ENCODE assay signal across 9 mouse cellular contexts in the genomic region with DNA sequence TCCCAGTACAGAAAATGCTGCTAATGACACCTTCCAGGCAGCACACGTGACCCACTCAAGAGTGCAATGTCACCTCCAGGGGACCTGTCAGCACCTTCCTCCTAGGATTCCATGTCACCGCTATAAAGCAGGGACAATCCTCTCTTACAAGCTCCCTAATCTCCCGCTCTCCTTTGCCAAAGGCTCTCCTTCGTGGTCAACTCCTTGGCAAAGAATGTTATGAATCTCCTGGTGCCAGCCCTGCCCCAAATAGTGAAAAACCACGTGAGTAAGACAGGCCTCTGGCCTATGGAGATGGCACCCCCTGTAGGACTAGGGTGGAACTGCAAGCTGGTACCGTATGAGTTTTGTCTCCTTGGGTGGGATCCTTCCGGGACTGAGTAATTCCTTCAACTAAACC. TPM values are rescaled to one million over a fixed set of nuclear protein-coding genes. Genes with fewer than 3 reads are reported as not detected.
DNase-seq lines count a peak whose midpoint lies in the region; ATAC-seq and TF ChIP-seq lines count a peak whose summit lies in the region.
"Had no signal": no experiment of that assay in that cellular context is flagged by ENCODE, and none has a peak within 500 bp of the region (broad histone marks: within the 10 kb centered on the region; RNA-seq: fewer than 3 reads in every experiment).

No protein-coding gene starts in this region.

- no peaks in the 10 kb centered on the region for H3K36me3 ChIP-seq in intestine, embryonic 14.5 days (ENCODE audit: control insufficient read depth, insufficient read depth, low read length)
- no peaks in the 10 kb centered on the region for H3K36me3 ChIP-seq in intestine, embryonic 15.5 days
- H3K36me3 ChIP-seq in ES-Bruce4 (ENCODE audit: control insufficient read depth, insufficient read depth, low read length, poor library complexity, severe bottlenecking), result no peaks in the 10 kb centered on the region

- no peak for TF ChIP-seq EP300 in ES-Bruce4 (IDR thresholded peaks at IDR 0.05; ENCODE audit: insufficient read depth, low read depth, low read length)

- peak; percentile 70 for TF ChIP-seq CTCF in ES-Bruce4 (IDR thresholded peaks at IDR 0.05; ENCODE audit: low read depth, low read length)

- WGBS in intestine, embryonic 14.5 days, result 64% methylated on average over 7 of the region's 7 CpGs
- WGBS in intestine, embryonic 15.5 days, result 56% methylated on average over 7 of the region's 7 CpGs

- DNase-seq in intestine, embryonic 14.5 days (ENCODE audit: low spot score), result peak; percentile 53
- DNase-seq in kidney, postnatal 10 days, result peak; percentile 45
- DNase-seq in testis, postnatal 10 days (ENCODE audit: low spot score), result peak; percentile 78
- no peak for DNase-seq in layer of hippocampus, postnatal 10 days (ENCODE audit: low spot score in 2 of 2)

- H3K4me3 ChIP-seq in intestine, embryonic 14.5 days (ENCODE audit: low read depth, low read length), result no peak overlapping the region
- H3K4me3 ChIP-seq in intestine, embryonic 15.5 days (replicated peaks), result no peak overlapping the region
- no peak overlapping the region for H3K4me3 ChIP-seq in ES-Bruce4 (ENCODE audit: low read depth, low read length)

- no peak for TF ChIP-seq POLR2A in ES-Bruce4 (IDR thresholded peaks at IDR 0.05; ENCODE audit: insufficient read depth, low read length)

- no peaks in the 10 kb centered on the region for H3K4me1 ChIP-seq in intestine, embryonic 14.5 days (replicated peaks; ENCODE audit: control insufficient read depth, insufficient read depth, low read length)
- H3K4me1 ChIP-seq in intestine, embryonic 15.5 days (replicated peaks), result no peaks in the 10 kb centered on the region
- no peaks in the 10 kb centered on the region for H3K4me1 ChIP-seq in ES-Bruce4 (ENCODE audit: control insufficient read depth, insufficient read depth, low read length)

- no peak overlapping the region for H3K4me2 ChIP-seq in intestine, embryonic 14.5 days (ENCODE audit: low read length)
- no peak overlapping the region for H3K4me2 ChIP-seq in intestine, embryonic 15.5 days (replicated peaks)

- no peaks in the 10 kb centered on the region for H3K9me3 ChIP-seq in intestine, embryonic 14.5 days (ENCODE audit: control insufficient read depth, low read length)
- no peaks in the 10 kb centered on the region for H3K9me3 ChIP-seq in intestine, embryonic 15.5 days
- H3K9me3 ChIP-seq in ES-Bruce4 (replicated peaks; ENCODE audit: control insufficient read depth, insufficient read depth, low read length, poor library complexity, severe bottlenecking), result no peaks in the 10 kb centered on the region

- no peaks in the 10 kb centered on the region for H3K27me3 ChIP-seq in intestine, embryonic 14.5 days (replicated peaks; ENCODE audit: control insufficient read depth, insufficient read depth, low read length)
- H3K27me3 ChIP-seq in intestine, embryonic 15.5 days (replicated peaks), result no peaks in the 10 kb centered on the region
- H3K27me3 ChIP-seq in ES-Bruce4 (ENCODE audit: control insufficient read depth, insufficient read depth, low read length, poor library complexity, severe bottlenecking), result no peaks in the 10 kb centered on the region

- ATAC-seq in intestine, embryonic 14.5 days (replicated peaks; ENCODE audit: low FRiP score, low TSS enrichment, low read depth), result no peak
- no peak for ATAC-seq in intestine, embryonic 15.5 days
- ATAC-seq in common myeloid progenitor, adult 5-6 weeks (replicated peaks; ENCODE audit: low read depth, poor library complexity, severe bottlenecking), result peak; percentile 77
- ATAC-seq in frontal cortex, adult (ENCODE audit: low TSS enrichment), result no peak

- no peak overlapping the region for H3K9ac ChIP-seq in intestine, embryonic 14.5 days (ENCODE audit: low read length)
- H3K9ac ChIP-seq in intestine, embryonic 15.5 days, result no peak overlapping the region
- H3K9ac ChIP-seq in ES-Bruce4 (ENCODE audit: low read depth, poor library complexity, severe bottlenecking), result no peak overlapping the region

- H3K27ac ChIP-seq in intestine, embryonic 14.5 days (ENCODE audit: low read depth), result no peak overlapping the region
- H3K27ac ChIP-seq in intestine, embryonic 15.5 days, result no peak overlapping the region
- no peak overlapping the region for H3K27ac ChIP-seq in ES-Bruce4 (ENCODE audit: insufficient read depth, low read length)

RNA-seq across cellular contexts. Expression of gene Bpifb1, which starts 16.3 kb away (rescaled TPM):
- polyA plus RNA-seq in intestine, embryonic 14.5 days (2014; fragmentation: Nextera tagmentation; extraction: Ambion mirVana), result not detected in 2 replicates
- 0.25 and 8.3 TPM in 2 replicates for polyA plus RNA-seq in intestine, embryonic 15.5 days (2015; fragmentation: Nextera tagmentation; extraction: Ambion mirVana)
- not detected in 2 replicates for polyA plus RNA-seq in ES-Bruce4 (2011; ENCODE audit: insufficient read depth, insufficient read length, low read depth, missing spikeins)
- total RNA-seq in common myeloid progenitor, adult 5-6 weeks (2017), result not detected in 2 replicates
- under 1 TPM; 0.30 to 0.54 TPM for total RNA-seq in layer of hippocampus, postnatal 10 days (2021)
- polyA plus RNA-seq: large intestine, adult 2 months had no signal

RNA-seq across cellular contexts. Expression of gene Bpifb5, which starts 16.6 kb away (rescaled TPM):
- 0.35 TPM in 1 of 2 replicates, not detected in the other for polyA plus RNA-seq in intestine, embryonic 14.5 days (2014; fragmentation: Nextera tagmentation; extraction: Ambion mirVana)
- 0.09 and 0.13 TPM in 2 replicates for polyA plus RNA-seq in intestine, embryonic 15.5 days (2015; fragmentation: Nextera tagmentation; extraction: Ambion mirVana)
- polyA plus RNA-seq in ES-Bruce4 (2011; ENCODE audit: insufficient read depth, insufficient read length, low read depth, missing spikeins), result 0.73 and 0.82 TPM in 2 replicates
- not detected in 2 replicates for total RNA-seq in common myeloid progenitor, adult 5-6 weeks (2017)
- total RNA-seq in layer of hippocampus, postnatal 10 days (2021), result under 1 TPM in 1 of 2 experiments, not detected in 1; 0.21 TPM

RNA-seq across cellular contexts. Expression of gene Bpifa5, which starts 44.5 kb away (rescaled TPM):
- not detected in 2 replicates for polyA plus RNA-seq in intestine, embryonic 14.5 days (2014; fragmentation: Nextera tagmentation; extraction: Ambion mirVana)
- not detected in 2 replicates for polyA plus RNA-seq in intestine, embryonic 15.5 days (2015; fragmentation: Nextera tagmentation; extraction: Ambion mirVana)
- not detected in 2 replicates for polyA plus RNA-seq in ES-Bruce4 (2011; ENCODE audit: insufficient read depth, insufficient read length, low read depth, missing spikeins)
- total RNA-seq in common myeloid progenitor, adult 5-6 weeks (2017), result not detected in 2 replicates
- total RNA-seq in layer of hippocampus, postnatal 10 days (2021), result not detected
- polyA plus RNA-seq: large intestine, adult 2 months had no signal

RNA-seq across cellular contexts. Expression of gene Bpifb9a, which starts 50.7 kb away (rescaled TPM):
- polyA plus RNA-seq in intestine, embryonic 14.5 days (2014; fragmentation: Nextera tagmentation; extraction: Ambion mirVana), result not detected in 2 replicates
- not detected in 2 replicates for polyA plus RNA-seq in intestine, embryonic 15.5 days (2015; fragmentation: Nextera tagmentation; extraction: Ambion mirVana)
- polyA plus RNA-seq in ES-Bruce4 (2011; ENCODE audit: insufficient read depth, insufficient read length, low read depth, missing spikeins), result not detected in 2 replicates
- not detected in 2 replicates for total RNA-seq in common myeloid progenitor, adult 5-6 weeks (2017)
- not detected for total RNA-seq in layer of hippocampus, postnatal 10 days (2021)
- polyA plus RNA-seq: large intestine, adult 2 months had no signal

Comparison
In these comparisons a context has a peak if more than half of its experiments do, and no peak if none do; other contexts are left out.
1. DNase-seq: peak in intestine, embryonic 14.5 days (single experiment), kidney, postnatal 10 days (single experiment) and testis, postnatal 10 days (single experiment); none in layer of hippocampus, postnatal 10 days (0 of 2).